Mouse (Mus musculus) embryonic fibroblast, embryonic 13.5 days (primary cell): ENCODE measurements around the gene Gstm4.

ENCODE experiments used
- CTCF ChIP-seq: IDR thresholded peaks from 2 replicates; pipeline ENCODE4 v1.5.1; 2011; ENCODE audit warnings: mild to moderate bottlenecking, control low read depth, low read length, moderate library complexity, borderline replicate concordance; ENCODE audit not compliant: insufficient read depth
- POLR2A ChIP-seq: IDR thresholded peaks from 2 replicates; pipeline ENCODE4 v1.6.1; 2011; ENCODE audit warnings: low read depth, mild to moderate bottlenecking, control low read depth, low read length, moderate library complexity

DNA sequence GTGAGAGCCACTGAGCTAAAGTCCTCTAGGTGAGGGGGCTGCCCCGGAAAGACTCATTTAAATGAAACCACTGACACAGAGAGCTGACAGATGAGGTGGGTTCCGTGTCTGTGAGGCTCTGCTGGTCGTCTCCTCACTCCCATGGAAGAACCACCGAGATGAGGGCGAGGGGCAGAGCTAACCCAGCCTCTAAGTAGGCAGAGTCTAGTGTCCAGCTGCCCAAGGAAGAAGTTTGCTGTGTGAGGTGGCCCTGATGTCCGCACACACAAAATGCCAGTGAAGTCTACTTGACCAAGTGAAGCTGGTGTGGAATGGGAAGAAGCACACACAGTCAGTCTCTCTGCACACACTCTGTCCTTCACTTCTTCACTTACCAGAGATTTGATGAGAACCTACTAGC lies 47.3 kb upstream of the Gstm4 start:
- TF ChIP-seq POLR2A (no peak), CTCF (no peak)
